Mouse (Mus musculus) ES-E14 (cell line): ENCODE data around the gene Pxk. TPM values are rescaled to one million over a fixed set of nuclear protein-coding genes. Genes with fewer than 3 reads are reported as not detected.
"Not testable (repeated sequence)": the region's sequence is repeated elsewhere in the genome, so short reads cannot be mapped to it uniquely, and the experiment has no call there.

Experiments
- DNase-seq: peaks from one replicate; pipeline ENCODE4 v3.0.0-alpha.2; 2013; ENCODE audit warnings: low read depth, low spot score
- H3K27ac ChIP-seq: 2 replicates; pipeline ENCODE4 v1.5.1; 2012; ENCODE audit warnings: low read depth, mild to moderate bottlenecking, low read length, moderate library complexity, mixed read lengths; ENCODE audit not compliant: poor library complexity, insufficient read depth, severe bottlenecking
- H3K36me3 ChIP-seq: 2 replicates; pipeline ENCODE4 v1.6.1; 2012; ENCODE audit warnings: mild to moderate bottlenecking, low read length, moderate library complexity, mixed read lengths; ENCODE audit not compliant: control insufficient read depth, poor library complexity, insufficient read depth, severe bottlenecking
- H3K4me1 ChIP-seq, 2 experiments: fragments of 150-350 bp in 1 of 2; sonication (generic) in 1 of 2; 2 replicates each; pipeline ENCODE4 v1.6.1; 2012; ENCODE audit warnings: low read length in 2 of 2, mild to moderate bottlenecking in 1 of 2, mixed read lengths in 1 of 2; ENCODE audit not compliant: control insufficient read depth in 2 of 2, insufficient read depth in 2 of 2, poor library complexity in 1 of 2
- H3K4me3 ChIP-seq, 2 experiments: fragments of 150-350 bp in 1 of 2; sonication (generic) in 1 of 2; 2 replicates each; pipeline ENCODE4 v1.5.1; 2012; ENCODE audit warnings: low read length in 2 of 2, low read depth in 1 of 2, mild to moderate bottlenecking in 1 of 2, mixed read lengths in 1 of 2; ENCODE audit not compliant: insufficient read depth in 1 of 2, poor library complexity in 1 of 2, severe bottlenecking in 1 of 2
- H3K9ac ChIP-seq: 2 replicates; pipeline ENCODE4 v1.6.1; 2012; ENCODE audit warnings: low read depth, mild to moderate bottlenecking, low read length, mixed read lengths; ENCODE audit not compliant: poor library complexity, insufficient read depth, severe bottlenecking
- H3K9me3 ChIP-seq: fragments of 150-350 bp; sonication (generic); 2 replicates; pipeline ENCODE4 v1.6.1; 2012; ENCODE audit warnings: low read depth, mild to moderate bottlenecking, low read length; ENCODE audit not compliant: control insufficient read depth, insufficient read depth
- CHD2 ChIP-seq: IDR thresholded peaks from 2 replicates; pipeline ENCODE4 v1.6.1; 2014; ENCODE audit warnings: mild to moderate bottlenecking, low read depth, low read length, inconsistent platforms
- HCFC1 ChIP-seq: IDR thresholded peaks from 2 replicates; pipeline ENCODE4 v1.6.1; 2012; ENCODE audit warnings: low read length, inconsistent platforms, borderline replicate concordance; ENCODE audit not compliant: insufficient read depth
- MAFK ChIP-seq: IDR thresholded peaks from 2 replicates; pipeline ENCODE4 v1.6.1; 2014; ENCODE audit warnings: mild to moderate bottlenecking, low read depth, low read length, inconsistent platforms; ENCODE audit not compliant: insufficient read depth
- ZC3H11A ChIP-seq: IDR thresholded peaks from 2 replicates; pipeline ENCODE4 v1.6.1; 2012; ENCODE audit warnings: low read depth, mild to moderate bottlenecking, inconsistent platforms, low read length, borderline replicate concordance
- ZNF384 ChIP-seq: IDR thresholded peaks from 2 replicates; pipeline ENCODE4 v1.6.1; 2012; ENCODE audit warnings: low read depth, low read length, inconsistent platforms
- in situ Hi-C, 2 experiments: fragments of 600-800 bp; cut with MboI; formaldehyde crosslinking; loops; one replicate each; pipeline ENCODE4 v1.15.1; 2025; ENCODE audit warnings: low sequenced_read_pairs in 2 of 2, inconsistent platforms in 1 of 2; ENCODE audit not compliant: unreplicated experiment in 2 of 2
- total RNA-seq: library from RNA; depleted of rRNA; stranded (reverse); fragments of 300-350 nt; gene quantifications from 2 replicates; pipeline ENCODE4 v1.2.3, GENCODE M21; 2012

Gene Pxk
- total RNA-seq, 1 experiment = 5.4 TPM

DNA sequence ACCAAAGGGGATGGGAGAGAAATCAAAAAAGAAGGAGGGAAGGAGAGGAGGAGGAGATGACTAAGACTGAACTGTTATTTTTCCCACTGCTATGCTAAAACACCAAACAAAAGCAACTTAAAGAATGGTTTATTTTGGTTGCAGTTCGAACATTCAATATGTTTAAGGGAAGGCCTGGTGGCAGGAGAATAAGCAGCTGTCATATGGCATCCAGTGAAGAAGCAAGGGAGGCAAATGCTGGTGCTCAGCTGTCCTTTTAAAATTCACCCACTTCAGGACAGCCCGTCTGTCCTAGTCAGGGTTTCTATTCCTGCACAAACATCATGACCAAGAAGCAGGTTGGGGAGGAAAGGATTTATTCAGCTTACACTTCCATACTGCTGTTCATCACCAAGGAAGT, 19.4 kb downstream of the Pxk start:
- no peak overlapping the region for H3K27ac ChIP-seq
- H3K4me3 ChIP-seq = no peak overlapping the region
- no peak for DNase-seq
- no peak overlapping the region for H3K9ac ChIP-seq
- H3K36me3 ChIP-seq = no peaks in the 10 kb centered on the region
- no peaks in the 10 kb centered on the region for H3K9me3 ChIP-seq
- H3K4me1 ChIP-seq = no peaks in the 10 kb centered on the region; a peak in 1 of 4 replicates
- no peak for TF ChIP-seq ZC3H11A
- no peak for TF ChIP-seq MAFK
- TF ChIP-seq HCFC1 = no peak
- no peak for TF ChIP-seq ZNF384
- no peak for TF ChIP-seq CHD2
- in situ Hi-C loops = no loop called here

DNA sequence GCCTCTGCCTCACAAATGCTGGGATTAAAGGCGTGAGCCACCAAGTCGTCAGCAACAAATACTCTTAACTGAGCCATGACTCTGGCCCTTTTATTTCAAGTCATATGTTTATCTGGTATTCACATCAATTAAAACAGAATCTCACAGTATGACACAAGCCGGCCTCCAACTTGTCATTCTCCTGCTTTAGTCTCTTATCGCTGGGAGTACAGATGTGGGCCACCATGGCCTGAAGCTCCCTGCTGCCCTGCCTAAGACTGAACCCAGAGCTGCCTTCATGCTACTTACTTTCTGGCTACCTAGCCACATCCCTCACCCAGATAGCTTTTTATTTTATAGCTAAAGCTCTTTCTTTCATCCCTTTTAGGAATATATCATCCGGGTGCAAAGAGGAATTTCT, 21.4 kb downstream of the Pxk start:
- in situ Hi-C loops = no loop called here
- TF ChIP-seq CHD2 (no peak), HCFC1 (no peak)
- no peak overlapping the region for H3K9ac ChIP-seq

DNA sequence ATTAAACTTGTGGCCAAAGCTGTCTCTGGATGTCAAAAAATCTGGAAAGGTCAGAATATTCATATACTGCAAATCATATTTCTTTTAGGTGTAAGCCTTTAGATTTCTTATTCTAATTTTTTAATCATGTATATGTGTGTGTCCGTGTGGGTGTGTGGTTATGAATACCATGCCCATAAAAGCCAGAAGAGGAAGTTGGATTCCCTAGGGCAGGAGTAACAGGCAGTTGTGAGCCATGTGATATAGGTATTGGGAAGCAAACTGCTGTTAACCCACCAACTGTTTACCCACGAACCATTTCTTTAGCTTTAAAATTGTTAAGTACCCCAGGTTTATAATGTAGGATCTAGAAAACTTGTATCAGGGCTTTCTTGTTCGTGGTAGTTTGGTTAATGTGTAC, 21.9 kb downstream of the Pxk start:
- no peaks in the 10 kb centered on the region for H3K9me3 ChIP-seq
- TF ChIP-seq ZC3H11A (no peak), HCFC1 (no peak), MAFK (no peak), CHD2 (no peak), ZNF384 (no peak)
- H3K9ac ChIP-seq = no peak overlapping the region
- H3K4me1 ChIP-seq = no peaks in the 10 kb centered on the region; a peak in 2 of 4 replicates
- no peak overlapping the region for H3K27ac ChIP-seq
- H3K36me3 ChIP-seq = no peaks in the 10 kb centered on the region
- DNase-seq = no peak
- H3K4me3 ChIP-seq = no peak overlapping the region
- in situ Hi-C loops = no loop called here

More for the DNA sequence above, 21.4 kb downstream of the Pxk start:
- Histone ChIP-seq H3K4me1 (no peaks in the 10 kb centered on the region; a peak in 2 of 4 replicates), H3K4me3 (no peak overlapping the region), H3K27ac (no peak overlapping the region), H3K9me3 (no peaks in the 10 kb centered on the region), H3K36me3 (no peaks in the 10 kb centered on the region)
- DNase-seq = no peak

- Histone ChIP-seq H3K4me1 (peaks cover 0 to 2% of the 10 kb centered on the region in 2 experiments; a peak in 3 of 4 replicates), H3K36me3 (no peaks in the 10 kb centered on the region), H3K27ac (no peak overlapping the region), H3K9ac (no peak overlapping the region), H3K9me3 (no peaks in the 10 kb centered on the region), H3K4me3 (no peak overlapping the region)
- DNase-seq = no peak
- TF ChIP-seq ZC3H11A (no peak), ZNF384 (no peak), CHD2 (no peak), MAFK (no peak), HCFC1 (no peak)
- in situ Hi-C loops = no loop called here
Measured at GRCm38 (mm10) chr14:8123141-8123540, 25.1 kb downstream of the Pxk start.

DNA sequence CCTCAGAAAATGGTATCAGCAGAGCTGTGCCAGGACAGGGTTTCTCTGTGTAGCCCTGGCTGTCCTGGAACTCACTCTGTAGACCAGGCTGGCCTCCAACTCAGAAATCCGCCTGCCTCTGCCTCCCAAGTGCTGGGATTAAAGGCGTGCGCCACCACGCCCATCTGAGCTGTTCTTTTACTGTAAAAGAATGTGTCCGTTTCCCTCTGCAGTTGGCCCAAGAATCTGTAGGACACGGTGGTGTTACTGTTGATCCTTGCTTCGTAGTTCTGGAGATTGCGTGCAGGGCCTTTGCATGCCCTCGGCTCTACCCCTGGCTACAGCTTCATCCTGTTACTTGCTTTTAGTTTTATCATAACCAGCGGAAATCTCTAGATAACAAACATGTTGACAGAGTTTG, 25.6 kb downstream of the Pxk start:
- H3K36me3 ChIP-seq, DNase-seq, H3K9ac ChIP-seq, H3K4me1 ChIP-seq, H3K27ac ChIP-seq, H3K4me3 ChIP-seq, in situ Hi-C loops, H3K9me3 ChIP-seq: not testable (repeated sequence)
